Mouse (Mus musculus) G1E (cell line): ENCODE data around the gene Gm10837.

Experiments used
- CTCF ChIP-seq: IDR thresholded peaks from 2 replicates; pipeline ENCODE4 v1.5.1; 2012; ENCODE audit warnings: low read depth, low read length, inconsistent platforms, mixed read lengths
- GATA1 ChIP-seq: IDR thresholded peaks from 2 replicates; pipeline ENCODE4 v1.6.1; 2012; ENCODE audit warnings: borderline replicate concordance, low read length, inconsistent platforms, mixed read lengths
- TAL1 ChIP-seq: conservative IDR thresholded peaks from 2 replicates; pipeline ENCODE4 v1.6.1; 2012; ENCODE audit warnings: low read depth, low read length, inconsistent platforms, mixed read lengths

DNA sequence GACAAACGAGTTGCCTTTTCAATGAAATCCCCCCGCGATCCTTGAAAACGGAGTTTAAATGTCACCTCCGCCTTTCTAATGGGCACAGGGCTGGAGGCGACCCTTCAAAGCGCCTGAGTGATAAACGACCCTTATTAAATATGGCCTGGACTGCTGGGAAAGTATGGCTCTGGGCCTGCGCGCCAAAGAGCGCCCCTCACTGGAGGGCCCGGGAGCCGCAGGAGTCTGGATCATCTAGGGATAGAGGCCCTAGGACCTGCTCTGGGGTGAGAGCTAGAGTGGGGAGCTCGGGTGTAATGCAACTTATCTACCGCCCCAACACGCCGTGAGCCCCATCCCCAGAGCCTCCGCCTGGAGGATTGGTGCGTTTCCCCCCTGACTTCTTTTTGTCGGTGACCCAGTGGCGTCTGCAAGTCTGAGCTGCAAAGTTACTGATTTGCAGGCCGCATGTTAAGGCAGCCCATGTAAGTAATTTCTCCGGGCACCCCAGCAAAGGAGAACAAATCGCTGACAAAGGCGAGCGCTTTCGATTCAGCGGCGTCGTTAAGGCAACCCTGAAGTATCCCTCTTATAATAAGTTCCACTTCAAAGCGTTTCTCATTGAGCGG is 36.9 kb upstream of the Gm10837 start:
- TF ChIP-seq CTCF (no peak), GATA1 (no peak), TAL1 (no peak)
